Mouse (Mus musculus) lung, postnatal 25 days (tissue): ENCODE data around the gene Eif2b4.

Source experiments
- DNase-seq: peaks from one replicate; pipeline ENCODE4 v3.0.0; 2022; ENCODE audit warnings: low spot score

Eif2b4 gene

GRCm38 (mm10) chr5:31199893-31200292, 6.7 kb upstream of the Eif2b4 start:
- no peak for DNase-seq

GRCm38 (mm10) chr5:31199321-31199892, 6.2 kb upstream of the Eif2b4 start:
- no peak for DNase-seq

- DNase-seq: no peak
Measured at GRCm38 (mm10) chr5:31198616-31199320, 5.5 kb upstream of the Eif2b4 start.

- DNase-seq: no peak
Measured at GRCm38 (mm10) chr5:31198170-31198569, 4.9 kb upstream of the Eif2b4 start.

- DNase-seq: no peak
Measured at GRCm38 (mm10) chr5:31197072-31197471, 3.8 kb upstream of the Eif2b4 start.

GRCm38 (mm10) chr5:31196207-31196606, 3.0 kb upstream of the Eif2b4 start:
- DNase-seq: no peak

- DNase-seq: no peak
Measured at GRCm38 (mm10) chr5:31195671-31196070, 2.4 kb upstream of the Eif2b4 start.

- no peak for DNase-seq
Measured at GRCm38 (mm10) chr5:31194486-31195485, 1.6 kb upstream of the Eif2b4 start.

- DNase-seq: no peak
Measured at GRCm38 (mm10) chr5:31193631-31194281, 526 bp upstream of the Eif2b4 start.

- no peak for DNase-seq
Measured at GRCm38 (mm10) chr5:31192045-31192938, 938 bp downstream of the Eif2b4 start.

GRCm38 (mm10) chr5:31190201-31190600, 3.0 kb downstream of the Eif2b4 start:
- DNase-seq: no peak

GRCm38 (mm10) chr5:31188223-31188840, 4.9 kb downstream of the Eif2b4 start:
- no peak for DNase-seq

GRCm38 (mm10) chr5:31183678-31184077, 9.6 kb downstream of the Eif2b4 start:
- no peak for DNase-seq

- no peak for DNase-seq
Measured at GRCm38 (mm10) chr5:31181183-31181770, 12.0 kb downstream of the Eif2b4 start.

GRCm38 (mm10) chr5:31179766-31180630, 13.2 kb downstream of the Eif2b4 start, which contains the start of the genes Gm29609 and Gtf3c2:
Gene Gm29609 (minus strand): TSS chr5:31179911.
Gene Gtf3c2 (minus strand): TSS chr5:31180144.
- DNase-seq: peak; percentile 94

- DNase-seq: no peak
Measured at GRCm38 (mm10) chr5:31179301-31179765, 13.9 kb downstream of the Eif2b4 start.

GRCm38 (mm10) chr5:31168630-31169029, 24.6 kb downstream of the Eif2b4 start:
- peak; percentile 25 for DNase-seq

- DNase-seq: no peak
Measured at GRCm38 (mm10) chr5:31164878-31165277, 28.4 kb downstream of the Eif2b4 start.

- no peak for DNase-seq
Measured at GRCm38 (mm10) chr5:31162462-31162861, 30.8 kb downstream of the Eif2b4 start.
